Mouse (Mus musculus) layer of hippocampus, adult 9-10 months (tissue): Measurements from ENCODE around the gene Nrp2.

Source experiments
- DNase-seq: peaks from one replicate; pipeline ENCODE4 v3.0.0; 2022; ENCODE audit warnings: low spot score

Gene Nrp2

DNA sequence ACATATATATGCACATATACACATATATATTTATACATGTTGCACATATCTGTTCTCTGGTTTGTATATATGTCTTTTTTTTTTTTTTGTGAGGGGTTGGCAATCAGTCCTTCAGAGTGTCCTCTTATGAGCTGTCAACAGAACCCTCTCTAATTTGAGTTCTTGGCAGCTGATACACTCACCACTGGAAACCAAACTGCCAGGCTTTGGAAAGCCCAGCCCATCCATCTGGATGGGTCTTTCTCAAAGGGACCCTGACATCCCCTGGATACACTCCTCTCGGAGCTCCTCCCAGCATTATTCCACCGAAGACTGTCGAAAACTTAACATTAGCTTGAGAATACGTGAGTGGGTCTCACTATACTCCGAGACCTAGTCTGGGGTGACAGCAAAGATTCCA is 157.2 kb downstream of the Nrp2 start:
- DNase-seq = no peak

DNA sequence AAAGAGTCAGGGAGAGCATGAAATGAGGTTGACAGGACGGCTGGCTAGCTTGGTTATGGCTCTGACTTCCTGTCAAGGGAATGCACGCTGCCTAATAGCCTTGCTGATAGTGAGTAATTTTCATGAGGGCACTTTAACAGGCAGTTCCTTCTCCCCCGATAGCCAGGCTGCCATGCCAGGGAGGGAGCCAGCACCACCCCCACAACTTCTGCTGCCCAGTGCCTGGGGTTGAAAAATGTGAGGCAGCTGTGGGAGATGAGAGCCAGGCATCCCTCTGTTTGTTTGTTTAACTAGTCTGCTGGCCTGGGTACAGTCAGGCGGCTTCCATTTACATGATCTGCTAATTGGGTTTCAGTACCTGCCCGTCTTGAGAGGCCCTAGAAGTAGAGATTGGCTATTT is 157.7 kb downstream of the Nrp2 start:
- no peak for DNase-seq
